Mouse (Mus musculus): ENCODE results near the gene Dctn3.

DNA sequence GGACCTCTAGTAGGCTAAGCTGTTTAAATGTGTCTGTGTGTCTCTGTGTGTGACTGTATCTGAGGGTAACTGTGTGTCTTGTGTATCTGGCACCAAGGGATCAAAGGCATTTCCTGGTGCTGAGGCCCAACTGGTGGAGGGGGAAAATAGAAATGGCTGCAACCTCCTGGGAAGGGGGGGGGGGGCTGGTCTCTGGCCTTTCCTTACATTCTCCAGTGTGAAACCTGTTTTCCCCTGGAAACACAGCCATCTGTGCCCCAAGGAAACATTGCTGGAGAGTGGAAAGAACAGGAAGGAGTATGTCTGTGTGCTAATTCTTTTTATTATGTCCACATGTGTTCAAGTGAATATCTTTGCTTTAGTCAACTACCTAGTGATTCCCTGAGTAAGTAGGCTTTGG lies 38.7 kb upstream of the Dctn3 start:
- TF ChIP-seq CTCF (IDR thresholded peaks at IDR 0.05; ENCODE audit: low read depth, low read length): no peak
- no peak for TF ChIP-seq POLR2A (IDR thresholded peaks at IDR 0.05; ENCODE audit: extremely low read depth, insufficient read depth, low read length)
